In genomic region chr17:44688306-44688705, GRCm38 (mm10) we compare ENCODE assay signal across 10 mouse cellular contexts.
"Had no signal": no experiment of that assay in that cellular context is flagged by ENCODE, and none has a peak within 500 bp of the region (broad histone marks: within the 10 kb centered on the region; RNA-seq: fewer than 3 reads in every experiment).

No protein-coding gene starts in this region.

- DNase-seq: lung, adult 18-20 months; lung, embryonic 14.5 days; lung, postnatal 10 days; lung, postnatal 4 days; midbrain, embryonic 14.5 days; right cerebral cortex, postnatal 14 days; spleen, adult 18-20 months; thymus, adult 18-20 months; thymus, postnatal 14 days; thymus, postnatal 36 days had no signal
